Mouse (Mus musculus): ENCODE data around the gene Ankrd52. TPM values are rescaled to one million over a fixed set of nuclear protein-coding genes. Genes with fewer than 3 reads are reported as not detected.

The Ankrd52 gene
- polyA plus RNA-seq, 1 experiment = 27.4 TPM

DNA sequence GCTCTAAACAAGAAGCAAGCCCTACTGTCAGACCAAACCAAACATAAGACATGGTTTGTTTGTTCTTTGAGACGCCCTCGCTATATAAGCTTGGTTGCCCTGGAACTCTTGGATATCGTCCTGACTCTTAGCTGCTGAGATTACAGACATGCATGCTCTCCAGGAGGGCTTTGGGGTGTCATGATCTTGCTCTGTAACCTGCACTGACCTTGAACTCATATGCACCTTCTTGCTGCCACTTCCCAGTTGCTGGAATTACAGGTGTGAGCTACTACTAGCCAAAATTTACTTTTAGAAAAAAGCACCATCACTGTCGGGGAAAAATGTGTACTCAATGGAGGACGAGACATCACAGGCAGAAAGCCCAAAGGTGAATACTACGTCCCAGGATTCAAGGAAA is 7.3 kb upstream of the Ankrd52 start:
- DNase-seq (ENCODE audit: low read depth) = no peak

DNA sequence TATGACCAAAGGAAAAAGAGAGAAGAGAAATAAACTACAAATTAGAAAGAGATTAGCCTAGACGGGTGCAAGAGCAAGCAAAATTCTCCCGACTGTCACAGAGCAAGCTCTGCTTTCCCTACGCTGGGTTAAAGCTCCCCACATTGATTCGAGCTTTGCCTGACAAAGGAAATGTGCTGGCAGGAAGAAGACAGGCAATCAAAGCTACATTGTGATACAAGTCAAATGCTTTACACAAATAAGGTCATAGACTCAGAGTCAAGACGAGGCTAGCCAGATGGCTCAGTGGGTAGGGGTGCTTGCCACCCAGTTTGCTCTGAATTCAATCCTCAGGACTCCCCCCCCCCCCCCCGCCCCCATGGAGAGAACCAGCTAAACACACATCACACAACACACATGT is 6.9 kb upstream of the Ankrd52 start:
- DNase-seq (ENCODE audit: low read depth) = no peak

DNA sequence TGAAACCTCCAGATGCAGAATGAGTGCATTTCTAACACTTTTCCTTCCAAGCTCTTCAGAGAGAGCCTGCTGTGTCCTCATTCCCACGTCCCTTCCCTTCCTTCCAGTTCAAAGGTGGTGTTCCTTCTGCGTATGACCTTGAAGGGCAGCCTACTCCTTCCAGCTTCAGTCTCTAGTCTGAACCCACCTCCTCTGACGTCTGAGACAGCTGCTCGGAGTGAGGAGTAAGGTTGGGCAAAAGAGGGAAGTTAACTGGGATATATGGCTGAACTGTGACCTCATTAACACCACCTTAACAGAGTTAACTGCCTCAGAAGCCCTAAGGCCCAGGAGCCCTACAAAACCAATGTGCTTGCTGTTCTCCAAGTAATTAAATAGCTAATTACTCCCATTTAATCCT is 6.3 kb upstream of the Ankrd52 start:
- DNase-seq (ENCODE audit: low read depth) = no peak

DNA sequence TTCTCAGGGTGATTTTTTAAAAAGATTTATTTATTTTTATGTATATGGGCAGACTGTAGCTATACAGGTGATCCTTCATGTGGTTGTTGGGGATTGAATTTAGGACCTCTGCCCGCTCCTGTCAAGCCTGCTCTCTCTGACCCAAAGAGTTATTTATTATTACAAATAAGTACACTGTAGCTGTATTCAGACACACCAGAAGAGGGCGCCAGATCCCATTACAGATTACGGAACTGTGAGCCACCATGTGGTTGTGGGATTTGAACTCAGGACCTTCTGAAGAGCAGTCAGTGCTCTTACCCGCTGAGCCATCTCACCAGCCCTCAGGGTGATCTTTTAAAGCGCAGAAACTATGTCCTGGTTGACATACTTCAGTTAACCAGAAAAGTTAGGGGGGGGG is 4.8 kb upstream of the Ankrd52 start:
- no peak for DNase-seq (ENCODE audit: low read depth)

DNA sequence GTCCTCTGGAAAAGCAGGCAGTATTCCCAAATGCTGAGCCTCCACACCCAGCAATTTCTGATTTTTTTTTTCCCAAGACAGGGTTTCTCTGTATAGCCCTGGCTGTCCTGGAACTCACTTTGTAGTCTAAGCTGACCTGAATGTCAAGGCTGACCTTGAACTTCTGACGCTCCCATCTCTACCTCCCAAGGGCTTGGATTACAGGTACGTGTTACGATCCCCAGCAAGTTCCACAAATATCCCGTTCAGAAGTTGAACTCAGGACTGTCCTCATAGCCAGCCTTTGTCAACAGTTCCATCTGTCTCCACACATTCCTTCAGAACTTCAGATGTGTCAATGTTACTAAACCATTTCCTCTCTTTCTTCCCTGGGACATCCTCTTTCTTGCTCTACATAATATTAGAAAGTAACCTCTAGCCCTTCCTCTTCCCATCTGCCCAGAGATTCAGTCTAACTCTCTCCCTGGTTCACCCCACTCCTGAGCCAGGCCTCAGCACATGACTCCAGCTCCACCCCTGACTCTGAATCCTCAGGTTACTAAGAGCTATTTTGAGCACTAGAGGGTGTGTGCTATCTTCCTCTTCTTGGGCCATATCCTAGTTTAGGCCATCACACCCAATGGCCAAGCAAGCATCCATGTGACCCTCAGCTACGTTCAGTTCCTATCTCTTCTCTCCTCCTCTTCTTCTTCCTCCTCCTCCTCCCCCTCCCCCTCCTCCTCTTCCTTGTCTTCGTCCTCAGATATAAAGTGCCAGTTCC is 3.7 kb upstream of the Ankrd52 start:
- no peak for DNase-seq (ENCODE audit: low read depth)

DNA sequence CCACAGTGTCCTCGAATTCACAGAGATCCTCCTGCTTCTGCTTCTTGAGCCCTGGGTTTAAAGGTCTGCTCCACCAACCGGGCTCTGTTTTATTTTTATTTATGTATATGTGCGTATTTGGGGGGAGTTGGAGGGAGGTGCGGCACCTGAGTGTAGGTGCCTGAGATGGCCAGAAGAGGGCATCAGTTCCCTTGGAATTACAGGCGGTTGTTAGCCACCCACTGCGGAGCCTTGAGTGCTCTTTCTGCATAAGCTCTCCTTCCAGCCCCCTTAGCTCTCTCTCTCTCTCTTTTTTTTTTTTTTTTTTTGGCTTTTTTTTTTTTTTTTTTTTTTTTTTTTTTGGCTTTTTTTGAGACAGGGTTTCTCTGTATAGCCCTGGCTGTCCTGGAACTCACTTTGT is 2.5 kb upstream of the Ankrd52 start:
- DNase-seq (ENCODE audit: low read depth) = no peak

DNA sequence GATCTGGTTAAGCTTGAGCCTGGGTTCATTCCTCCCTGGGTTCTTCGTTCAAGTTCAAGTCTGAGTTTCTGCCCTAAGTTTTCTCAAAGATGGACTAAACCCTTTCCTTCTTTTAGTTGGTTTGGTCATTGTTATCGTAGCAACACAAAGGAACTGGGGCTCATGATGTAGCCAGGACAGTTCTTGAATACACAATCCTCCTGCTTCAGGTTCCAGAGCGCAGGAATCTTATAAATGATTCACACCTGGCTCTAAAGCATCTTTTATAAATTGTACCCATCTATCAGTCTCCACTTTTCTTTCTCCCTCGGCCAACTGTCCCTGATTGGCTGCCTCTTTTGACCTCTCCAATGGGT is 838 bp upstream of the Ankrd52 start:
- no peak for DNase-seq (ENCODE audit: low read depth)

DNA sequence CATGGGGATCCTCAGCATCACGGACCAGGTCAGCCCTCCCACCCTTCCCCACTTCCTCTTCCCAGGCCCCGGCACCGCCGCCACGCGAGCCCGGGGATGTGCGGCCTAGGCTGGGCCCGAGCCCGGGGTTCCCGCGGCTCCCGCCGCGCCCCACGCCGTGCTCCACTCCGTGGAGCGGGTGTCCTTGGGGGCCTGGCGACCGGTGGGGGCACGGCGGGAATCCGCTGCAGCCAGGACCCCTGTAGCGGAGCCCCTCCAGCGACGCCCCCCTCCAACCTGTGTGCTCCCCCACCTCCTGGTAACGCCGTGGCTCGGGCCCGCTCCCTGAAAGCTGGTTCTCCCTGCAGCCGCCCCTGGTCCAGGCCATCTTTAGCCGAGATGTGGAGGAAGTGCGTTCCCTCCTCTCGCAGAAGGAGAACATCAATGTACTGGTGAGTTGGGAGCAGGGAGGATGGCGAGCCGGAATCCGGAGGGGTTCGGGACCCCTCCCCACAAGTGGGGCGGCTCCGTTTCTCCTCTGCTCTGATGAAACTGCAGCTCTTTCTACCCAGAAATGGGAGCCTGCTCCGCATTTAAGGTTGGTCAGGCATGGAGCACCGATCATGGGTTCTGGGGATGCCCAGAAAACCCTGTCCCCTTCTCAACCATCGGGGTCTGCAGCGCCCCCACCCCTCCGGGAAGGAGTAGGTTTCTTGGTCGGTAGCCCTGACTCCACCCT is 466 bp downstream of the Ankrd52 start:
- DNase-seq (ENCODE audit: low read depth) = no peak

DNA sequence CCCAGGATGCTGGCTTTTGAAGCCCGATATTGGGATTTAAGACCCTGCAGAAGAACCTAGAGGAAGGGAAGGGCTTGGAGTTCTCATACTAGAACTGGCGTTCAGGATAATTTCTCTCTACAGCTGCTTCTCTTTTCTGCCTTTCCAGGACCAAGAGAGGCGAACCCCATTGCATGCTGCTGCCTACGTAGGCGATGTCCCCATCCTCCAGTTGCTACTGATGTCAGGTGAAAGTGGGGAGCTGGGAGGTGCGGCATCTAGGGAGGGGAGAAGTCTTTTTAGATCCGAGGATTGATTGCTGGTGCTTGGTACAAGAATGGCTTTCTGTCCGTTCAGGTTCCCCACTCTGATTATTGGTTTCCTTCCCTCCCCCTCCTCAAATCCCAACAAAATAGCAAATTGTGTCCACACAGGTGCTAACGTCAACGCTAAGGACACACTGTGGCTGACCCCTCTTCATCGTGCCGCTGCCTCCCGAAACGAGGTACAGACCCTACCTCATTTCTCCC is 1.1 kb downstream of the Ankrd52 start:
- no peak for DNase-seq (ENCODE audit: low read depth)

DNA sequence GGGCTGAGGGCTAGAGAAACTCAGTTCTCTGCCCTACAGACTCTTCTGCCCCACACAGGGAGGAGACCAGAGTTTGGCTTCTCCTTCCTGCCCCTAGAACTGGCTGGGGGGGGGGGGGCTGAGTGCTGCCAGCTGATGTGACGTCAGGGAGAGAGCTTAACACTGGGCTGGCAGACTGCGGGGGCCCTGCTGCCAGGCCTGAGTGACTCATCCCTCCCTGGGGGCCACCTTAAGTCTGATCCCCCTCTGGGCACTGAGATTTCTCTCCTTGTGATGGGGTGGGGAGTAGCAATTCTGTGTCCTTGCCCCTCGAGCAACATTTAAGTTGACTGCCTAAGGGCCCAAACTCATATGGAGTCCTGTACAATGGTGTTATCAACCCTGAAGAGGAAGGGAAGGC is 1.5 kb downstream of the Ankrd52 start:
- no peak for DNase-seq (ENCODE audit: low read depth)

DNA sequence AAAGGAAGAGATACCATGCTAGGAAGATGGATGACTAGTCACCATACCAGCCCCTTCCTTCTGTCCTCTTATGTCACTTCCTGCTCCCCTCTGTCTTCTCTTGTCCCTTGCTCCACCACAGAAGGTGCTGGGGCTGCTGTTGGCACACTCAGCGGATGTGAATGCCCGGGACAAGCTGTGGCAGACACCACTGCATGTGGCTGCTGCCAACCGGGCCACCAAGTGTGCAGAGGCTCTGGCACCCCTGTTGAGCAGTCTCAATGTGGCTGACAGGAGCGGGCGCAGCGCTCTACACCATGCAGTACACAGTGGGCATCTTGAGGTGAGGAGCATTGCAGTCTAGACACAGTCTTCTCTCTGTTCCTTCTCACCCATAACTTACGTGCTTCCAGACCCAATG is 2.3 kb downstream of the Ankrd52 start:
- no peak for DNase-seq (ENCODE audit: low read depth)

DNA sequence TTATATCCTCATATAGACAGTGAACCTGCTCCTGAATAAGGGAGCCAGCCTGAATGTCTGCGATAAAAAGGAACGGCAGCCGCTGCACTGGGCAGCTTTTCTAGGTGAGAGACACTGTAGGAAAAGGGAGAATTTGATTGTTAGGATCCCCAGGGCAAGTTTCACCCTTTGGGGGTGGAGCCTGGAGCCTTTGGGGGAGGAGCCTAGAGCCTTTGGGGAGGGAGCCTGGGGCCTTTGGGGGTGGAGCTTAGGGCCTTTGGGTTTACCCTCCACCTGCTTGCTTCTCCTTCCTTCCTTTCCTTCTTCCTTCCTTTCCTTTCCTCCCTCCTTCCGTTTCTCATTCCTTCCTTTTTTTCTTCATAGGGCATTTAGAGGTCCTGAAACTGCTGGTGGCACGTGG is 3.6 kb downstream of the Ankrd52 start:
- no peak for DNase-seq (ENCODE audit: low read depth)

DNA sequence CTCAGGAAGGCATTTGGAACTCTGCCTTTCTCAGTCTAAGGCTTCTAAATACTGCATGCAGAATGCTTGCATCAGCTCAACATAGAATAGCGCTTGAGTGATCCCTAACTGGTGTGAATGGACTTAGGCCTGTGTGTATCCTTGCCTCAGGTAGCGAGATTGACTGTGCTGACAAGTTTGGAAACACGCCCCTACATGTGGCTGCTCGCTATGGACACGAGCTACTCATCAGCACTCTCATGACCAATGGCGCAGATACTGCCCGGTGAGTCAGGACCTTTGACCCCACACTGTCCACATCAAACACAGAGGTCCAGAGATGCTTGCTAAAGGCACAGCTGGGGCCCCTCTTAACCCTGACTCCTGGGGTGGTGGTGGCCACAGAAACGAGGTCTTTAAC is 5.6 kb downstream of the Ankrd52 start:
- no peak for DNase-seq (ENCODE audit: low read depth)

DNA sequence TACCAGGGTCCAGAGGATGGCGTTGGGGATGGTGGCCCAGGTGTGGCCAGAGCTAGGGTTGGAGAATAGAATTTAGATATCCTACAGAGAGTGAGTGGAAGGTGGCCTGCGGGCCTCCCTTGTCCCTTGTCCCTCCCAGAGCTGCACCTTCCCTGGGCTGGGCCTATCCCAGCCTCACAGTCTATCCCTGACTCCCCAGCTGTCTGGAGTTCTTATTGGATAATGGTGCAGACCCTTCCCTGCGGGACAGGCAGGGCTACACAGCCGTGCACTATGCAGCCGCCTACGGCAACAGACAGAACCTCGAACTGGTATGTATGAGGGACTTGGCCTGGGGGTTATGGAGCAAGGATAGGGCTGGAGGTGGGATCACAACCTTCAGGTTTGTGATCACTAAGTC is 9.0 kb downstream of the Ankrd52 start:
- no peak for DNase-seq (ENCODE audit: low read depth)

DNA sequence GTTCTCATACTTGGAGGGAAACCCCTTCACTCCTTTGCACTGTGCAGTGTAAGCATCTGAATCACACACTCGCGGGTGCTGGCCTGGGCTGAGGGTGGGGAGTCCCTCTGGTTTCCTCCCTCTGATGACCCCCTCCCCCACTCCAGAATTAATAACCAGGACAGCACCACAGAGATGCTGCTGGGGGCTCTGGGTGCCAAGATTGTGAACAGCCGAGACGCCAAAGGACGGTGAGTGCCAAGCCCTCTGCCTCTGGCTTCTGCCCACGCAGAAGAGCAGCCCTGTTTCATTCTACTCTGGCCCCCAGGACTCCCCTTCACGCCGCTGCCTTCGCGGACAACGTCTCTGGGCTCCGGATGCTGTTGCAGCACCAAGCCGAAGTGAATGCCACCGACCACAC is 12.0 kb downstream of the Ankrd52 start:
- DNase-seq (ENCODE audit: low read depth) = no peak

DNA sequence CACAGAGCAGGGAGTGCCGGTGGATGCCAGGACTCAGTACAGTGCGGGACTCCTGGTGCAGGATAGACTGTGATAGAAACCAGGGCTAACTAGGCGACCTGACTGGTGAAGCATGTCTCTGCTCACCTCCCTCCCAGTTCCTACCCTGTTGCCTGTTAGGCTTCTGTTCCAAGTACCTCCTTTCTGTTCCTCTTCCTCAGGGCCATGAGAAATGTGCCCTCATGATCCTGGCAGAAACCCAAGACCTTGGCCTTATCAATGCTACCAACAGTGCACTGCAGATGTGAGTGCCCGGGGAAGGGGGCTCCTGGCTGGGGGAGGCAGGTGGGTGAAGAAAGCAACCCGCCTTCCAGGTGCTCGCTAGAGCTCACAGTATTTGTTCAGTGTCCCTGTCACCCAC is 12.7 kb downstream of the Ankrd52 start:
- no peak for DNase-seq (ENCODE audit: low read depth)

DNA sequence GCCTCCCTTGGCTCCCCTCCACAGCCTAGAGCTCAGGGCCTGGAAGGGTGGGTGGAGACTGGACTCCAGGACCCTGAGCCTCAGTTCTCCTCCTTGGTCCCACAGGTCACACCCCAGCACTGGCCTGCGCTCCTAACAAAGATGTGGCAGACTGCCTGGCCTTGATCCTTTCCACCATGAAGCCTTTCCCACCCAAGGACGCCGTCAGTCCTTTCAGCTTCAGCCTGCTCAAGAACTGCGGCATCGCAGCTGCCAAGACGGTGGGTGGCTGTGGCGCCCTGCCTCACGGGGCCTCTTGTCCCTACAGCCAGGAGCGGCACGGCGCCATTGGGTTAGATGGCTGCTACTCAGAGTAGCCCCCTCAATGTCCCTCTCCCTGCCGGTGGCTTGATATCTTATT is 13.5 kb downstream of the Ankrd52 start:
- DNase-seq (ENCODE audit: low read depth) = no peak

DNA sequence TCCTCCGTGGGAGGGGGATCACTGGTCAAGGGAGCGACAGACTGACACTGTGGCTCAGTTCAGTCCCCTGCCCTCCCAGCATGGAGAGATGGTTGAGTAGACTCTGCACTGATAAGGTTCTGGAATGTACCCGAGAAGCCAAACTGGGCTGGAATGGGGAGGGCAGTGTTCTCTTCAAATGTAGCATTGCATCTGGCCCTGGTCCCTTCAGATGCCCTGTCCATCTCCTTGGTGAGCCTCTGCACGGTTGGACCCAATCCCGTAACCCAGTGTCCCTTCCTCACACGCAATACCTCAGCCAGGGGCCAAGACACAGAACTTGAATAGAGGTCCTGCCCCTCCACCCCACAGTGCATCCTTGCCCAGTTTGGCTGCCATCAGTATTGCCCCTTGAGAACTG is 14.9 kb downstream of the Ankrd52 start:
- no peak for DNase-seq (ENCODE audit: low read depth)

DNA sequence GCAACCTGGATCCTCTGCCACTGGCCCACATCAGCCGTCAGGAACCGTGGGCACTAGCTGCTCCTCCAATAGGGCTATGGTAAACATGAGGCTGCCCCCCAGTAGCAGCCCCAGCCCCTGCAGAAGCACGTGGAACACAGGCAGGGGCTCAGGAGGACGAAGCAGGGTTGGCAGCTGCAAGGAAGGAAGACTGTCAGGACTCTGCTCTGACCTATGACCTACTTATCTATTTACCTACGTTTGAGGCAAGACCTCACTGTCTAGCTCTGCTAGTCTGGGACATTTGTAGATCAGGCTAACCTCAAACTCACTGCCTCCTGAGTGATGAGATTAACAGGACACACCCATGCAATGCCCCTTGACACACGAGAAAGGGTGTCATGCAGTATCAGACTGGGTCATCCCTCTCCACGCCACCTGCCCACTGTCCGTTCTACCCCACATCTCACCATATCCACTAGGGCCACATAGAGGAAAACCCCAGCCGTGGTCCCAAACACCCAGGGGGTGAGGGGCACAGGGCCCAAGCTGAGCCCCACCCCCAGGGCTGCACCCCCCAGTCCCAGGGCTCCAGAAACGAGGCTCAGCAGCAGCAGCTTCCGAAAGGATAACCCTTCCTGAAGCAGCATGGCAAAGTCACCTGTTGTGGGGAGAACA is 19.2 kb downstream of the Ankrd52 start:
- no peak for DNase-seq (ENCODE audit: low read depth)

DNA sequence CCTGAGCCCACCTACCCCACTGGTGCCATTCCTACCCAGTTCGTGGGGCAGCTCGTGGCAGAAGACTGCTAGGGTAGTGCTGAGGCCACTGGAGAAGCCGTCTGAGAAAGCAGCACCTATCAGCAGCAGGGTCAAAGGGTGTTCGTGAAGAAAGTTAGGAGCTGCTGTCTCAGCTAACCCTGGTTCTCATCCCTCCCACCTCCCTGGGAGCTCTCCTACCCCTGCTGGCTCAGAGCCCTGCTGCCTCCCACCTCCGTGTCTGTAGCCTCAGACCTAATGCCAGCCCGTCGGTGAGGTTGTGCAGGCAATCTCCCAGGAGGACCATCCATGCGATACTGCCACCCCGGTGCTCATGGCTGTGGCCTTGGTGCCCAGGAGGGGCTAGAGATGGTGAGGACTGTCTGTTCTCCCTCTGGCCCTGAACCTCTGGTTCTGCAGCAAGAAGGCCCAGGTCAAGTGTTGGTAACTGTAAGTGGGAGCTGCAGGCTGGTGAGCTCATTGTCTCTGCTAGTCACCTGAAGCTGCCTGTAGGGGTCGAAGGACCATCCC is 19.9 kb downstream of the Ankrd52 start:
- DNase-seq (ENCODE audit: low read depth) = no peak

DNA sequence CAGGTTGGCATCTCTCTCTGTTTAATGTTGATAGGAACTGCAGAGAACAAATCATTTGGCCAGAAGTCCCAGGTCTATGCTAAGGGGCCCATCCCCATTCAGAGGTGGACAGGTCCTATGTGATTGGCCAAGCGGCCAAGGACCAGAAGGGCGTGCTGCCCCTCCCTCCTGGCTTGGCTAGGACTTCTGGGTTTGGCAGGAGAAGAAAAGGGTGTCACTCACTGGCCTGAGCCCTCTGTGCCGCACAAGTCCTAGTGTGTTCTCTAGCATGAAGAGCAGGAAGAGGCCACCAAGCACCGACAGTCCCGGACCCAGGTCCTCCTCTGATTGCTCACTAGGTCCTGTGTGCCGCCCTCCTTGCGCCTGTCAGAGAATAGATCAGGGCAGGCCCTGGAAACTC is 20.6 kb downstream of the Ankrd52 start:
- no peak for DNase-seq (ENCODE audit: low read depth)

DNA sequence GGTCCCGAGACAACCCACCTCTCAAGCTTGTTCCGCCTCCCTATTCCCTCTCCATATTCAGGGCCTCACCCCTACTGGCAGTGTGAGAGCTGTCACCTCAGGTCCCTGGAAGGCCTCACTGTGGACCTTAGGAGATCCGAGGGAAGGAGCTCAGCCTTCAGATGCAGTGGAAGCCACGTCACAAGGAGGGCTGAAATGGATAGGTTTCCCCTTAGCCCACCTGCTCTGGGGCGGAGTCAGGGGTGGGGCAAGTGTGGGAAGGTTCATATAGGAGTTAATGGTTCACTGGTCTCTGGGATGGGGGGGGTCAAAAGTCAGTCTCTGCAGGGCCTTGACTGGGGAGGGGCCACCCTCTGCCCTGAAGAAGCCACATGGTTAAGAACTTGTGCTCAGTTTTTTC is 23.4 kb downstream of the Ankrd52 start:
- DNase-seq (ENCODE audit: low read depth) = no peak

DNA sequence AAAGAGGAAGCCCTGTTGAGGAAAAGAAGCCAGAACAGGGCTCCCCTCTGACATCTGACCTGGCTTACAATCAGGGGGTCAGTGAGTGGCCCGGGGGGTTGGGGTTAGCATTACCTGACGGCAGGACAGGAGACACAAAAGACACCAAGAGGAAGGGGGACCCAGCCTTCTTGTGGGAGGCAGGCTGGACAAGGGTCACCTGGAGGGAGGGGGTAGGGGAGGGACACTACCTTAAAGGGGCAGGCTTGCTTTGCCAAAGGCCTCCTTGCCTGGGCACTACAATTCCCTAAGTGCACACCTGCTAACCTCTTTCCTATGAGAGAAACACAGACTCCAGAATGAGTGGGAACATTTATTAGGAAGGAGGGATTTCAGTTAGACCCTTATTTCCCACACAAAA is 24.1 kb downstream of the Ankrd52 start, which contains the start of gene Slc39a5:
Slc39a5 (minus strand) TSS at position 174 of the 400 bp plus-strand sequence.
- no peak for DNase-seq (ENCODE audit: low read depth)
